Mouse (Mus musculus) spleen, adult 18-20 months (tissue): ENCODE results near the gene Panx2.

Source experiments
- DNase-seq, 2 experiments: peaks; one replicate each; pipeline ENCODE4 v3.0.0; 2022; ENCODE audit warnings: mixed read lengths in 2 of 2

Gene Panx2

DNA sequence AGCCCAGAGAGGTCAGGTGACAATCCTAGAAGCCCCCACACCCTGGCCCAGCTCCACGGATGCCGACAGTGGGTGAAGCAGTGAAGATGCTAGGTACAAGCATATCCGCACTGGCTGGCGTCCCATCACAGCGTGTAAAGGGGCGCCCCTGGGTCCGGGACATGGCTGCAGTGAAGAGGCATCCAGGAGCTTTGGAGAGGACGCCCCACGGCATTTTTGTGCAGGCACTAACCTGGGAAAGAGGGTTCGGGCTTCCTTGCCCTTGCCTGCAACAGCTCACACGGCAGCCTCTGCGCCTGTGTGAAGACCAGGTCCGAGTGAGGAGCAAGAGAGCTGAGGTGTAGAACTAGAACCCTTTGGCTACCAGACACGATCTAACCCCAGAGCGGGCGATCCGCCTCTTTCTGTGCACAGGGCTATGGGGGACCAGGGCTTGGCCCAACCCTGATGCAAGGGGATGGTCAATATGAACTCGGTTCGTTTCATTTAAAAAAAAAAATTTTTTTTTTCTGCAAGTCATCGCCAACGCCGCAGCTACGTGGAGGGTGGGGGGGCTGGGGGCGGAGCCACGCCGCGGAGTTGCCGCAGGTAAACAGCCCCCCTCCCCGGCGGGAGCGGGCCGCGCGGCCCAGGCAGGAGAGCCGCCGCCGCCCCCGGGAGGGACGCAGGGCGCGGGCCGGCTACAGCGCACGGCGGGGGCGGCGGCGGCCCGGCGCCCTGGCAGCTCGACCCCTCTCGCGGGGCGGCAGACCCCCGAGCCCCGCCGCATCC lies at the start of gene Panx2:
Panx2 (plus strand) TSS at position 574 of the 771 bp plus-strand sequence.
- no peak for DNase-seq

DNA sequence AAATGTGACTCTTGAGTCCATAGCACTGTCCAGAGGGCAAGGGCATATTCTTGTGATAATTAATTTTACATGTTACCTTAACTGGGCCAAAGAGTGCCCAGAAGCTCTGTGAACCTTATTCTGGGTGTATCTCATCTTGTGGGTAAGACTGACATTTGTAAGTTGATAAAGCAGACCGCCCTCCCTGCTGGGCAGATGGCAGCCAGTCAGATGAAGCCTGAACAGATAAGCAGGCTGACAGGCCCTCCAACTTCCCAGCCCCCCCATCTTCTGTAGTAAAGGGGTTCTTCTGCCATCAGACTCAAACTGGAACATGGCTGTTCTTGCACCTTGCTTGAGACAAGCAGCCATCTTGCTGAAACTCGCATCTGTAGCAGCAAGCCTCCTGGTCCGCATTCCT lies 42.8 kb upstream of the Panx2 start:
- DNase-seq, result no peak

DNA sequence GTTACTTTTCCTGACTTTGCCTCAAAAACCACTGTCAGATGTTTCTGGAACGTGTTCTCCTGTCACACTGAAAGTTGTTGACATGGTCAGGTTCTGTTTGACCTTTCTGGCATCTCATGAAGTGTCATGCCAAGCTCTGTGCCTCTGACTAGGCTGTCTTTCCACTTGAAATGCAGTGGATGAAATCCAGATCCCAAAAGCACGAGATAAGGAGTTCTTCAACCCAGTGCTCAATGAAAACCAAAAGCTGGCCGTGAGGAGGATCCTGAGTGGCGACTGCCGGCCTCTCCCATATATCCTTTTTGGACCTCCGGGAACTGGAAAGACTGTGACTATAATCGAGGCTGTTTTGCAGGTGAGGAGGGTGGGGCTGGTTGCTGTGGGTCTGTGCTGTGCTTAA lies 39.4 kb upstream of the Panx2 start:
- DNase-seq, result no peak

DNA sequence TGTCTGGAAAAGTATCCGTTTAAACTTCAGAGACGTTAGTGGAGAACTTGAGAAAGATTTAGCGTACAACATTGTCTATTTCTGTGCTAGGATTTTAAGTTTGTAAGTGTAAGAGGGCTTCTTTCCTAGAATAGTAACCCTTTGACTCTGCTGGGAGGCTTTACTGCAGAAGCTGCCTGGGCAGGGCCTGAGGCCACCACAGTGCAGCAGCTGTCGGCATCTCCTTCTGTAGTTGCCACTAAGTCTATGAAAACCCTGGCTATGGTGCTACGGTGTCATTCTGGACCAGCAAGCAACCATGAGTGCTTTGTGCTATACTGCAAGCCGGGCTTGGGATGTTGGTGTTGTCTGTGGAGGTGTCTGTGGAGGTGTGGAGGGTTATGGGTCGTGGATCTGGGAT lies 39.0 kb upstream of the Panx2 start:
- no peak for DNase-seq

DNA sequence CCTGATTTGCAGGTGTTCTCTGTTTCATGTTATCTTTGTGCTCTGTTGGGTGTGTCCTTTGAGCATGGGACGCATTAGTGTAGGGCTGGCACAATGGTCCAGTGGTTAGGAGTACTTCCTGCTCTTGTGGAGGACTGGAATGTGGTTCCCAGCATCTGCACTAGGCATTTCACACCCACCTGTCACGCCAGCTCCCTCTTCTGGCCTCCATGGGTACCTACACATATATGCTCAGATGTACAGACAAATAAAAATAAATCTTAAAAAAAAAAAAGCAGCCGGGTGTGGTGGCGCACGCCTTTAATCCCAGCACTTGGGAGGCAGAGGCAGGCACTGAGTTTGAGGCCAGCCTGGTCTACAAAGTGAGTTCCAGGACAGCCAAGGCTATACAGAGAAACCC lies 15.2 kb upstream of the Panx2 start:
- no peak for DNase-seq

DNA sequence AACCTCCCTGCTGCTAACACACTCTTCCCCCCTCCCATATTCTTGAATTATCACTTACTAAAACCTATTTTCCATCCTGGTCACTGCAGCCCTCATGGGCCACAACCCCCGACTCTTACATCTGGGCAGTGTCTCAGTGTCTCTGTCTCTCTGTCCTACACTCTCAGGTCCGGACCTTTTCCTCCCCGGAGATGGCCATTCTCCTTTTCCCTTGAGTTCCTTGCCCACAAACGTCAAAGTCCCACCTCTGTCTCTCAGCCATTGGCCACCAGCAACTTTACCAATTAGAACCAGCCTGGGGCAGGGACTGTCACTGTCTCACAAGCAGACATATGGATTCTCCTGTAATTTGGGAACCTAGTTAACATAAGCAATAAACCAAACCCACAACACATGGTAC lies 13.2 kb upstream of the Panx2 start:
- DNase-seq, result no peak

DNA sequence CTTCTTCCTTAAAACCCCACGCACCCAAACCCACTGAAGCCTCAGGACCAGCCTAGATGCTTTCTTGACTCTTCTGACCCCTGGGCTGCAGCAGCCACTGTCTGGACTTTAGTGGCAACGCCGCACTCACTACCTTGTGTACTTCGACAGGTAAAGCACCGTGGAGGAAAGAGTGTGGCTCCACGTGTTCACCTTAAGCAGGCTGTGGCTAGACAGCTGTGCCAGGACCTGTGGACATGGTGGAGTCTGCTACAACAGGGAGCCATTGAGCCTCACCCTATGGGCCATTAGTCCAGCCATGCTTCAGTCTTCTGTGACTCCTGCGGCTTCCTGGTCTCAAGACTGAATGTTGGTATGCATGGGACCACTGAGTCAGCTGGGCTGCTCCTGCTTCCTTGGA lies 4.9 kb upstream of the Panx2 start:
- no peak for DNase-seq

DNA sequence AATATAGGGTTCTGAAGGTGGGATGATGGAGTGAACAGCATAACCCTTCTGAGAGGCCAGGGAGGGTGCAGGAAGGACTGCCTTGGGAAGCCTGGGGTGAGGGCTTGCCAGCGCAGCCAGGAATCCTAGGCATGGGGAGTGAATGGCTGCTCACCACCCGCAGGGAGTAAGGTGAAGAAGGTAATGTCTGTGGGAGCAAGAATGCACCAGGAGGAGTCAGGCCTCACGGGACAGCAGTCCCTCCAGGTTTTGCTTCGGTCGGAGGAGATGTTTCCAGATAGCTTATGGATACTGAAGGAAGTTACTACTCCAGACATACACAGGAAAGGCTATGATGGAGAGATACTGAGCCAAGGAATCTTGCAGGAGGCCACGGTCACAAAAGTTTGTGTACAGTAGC lies 798 bp upstream of the Panx2 start:
- no peak for DNase-seq

DNA sequence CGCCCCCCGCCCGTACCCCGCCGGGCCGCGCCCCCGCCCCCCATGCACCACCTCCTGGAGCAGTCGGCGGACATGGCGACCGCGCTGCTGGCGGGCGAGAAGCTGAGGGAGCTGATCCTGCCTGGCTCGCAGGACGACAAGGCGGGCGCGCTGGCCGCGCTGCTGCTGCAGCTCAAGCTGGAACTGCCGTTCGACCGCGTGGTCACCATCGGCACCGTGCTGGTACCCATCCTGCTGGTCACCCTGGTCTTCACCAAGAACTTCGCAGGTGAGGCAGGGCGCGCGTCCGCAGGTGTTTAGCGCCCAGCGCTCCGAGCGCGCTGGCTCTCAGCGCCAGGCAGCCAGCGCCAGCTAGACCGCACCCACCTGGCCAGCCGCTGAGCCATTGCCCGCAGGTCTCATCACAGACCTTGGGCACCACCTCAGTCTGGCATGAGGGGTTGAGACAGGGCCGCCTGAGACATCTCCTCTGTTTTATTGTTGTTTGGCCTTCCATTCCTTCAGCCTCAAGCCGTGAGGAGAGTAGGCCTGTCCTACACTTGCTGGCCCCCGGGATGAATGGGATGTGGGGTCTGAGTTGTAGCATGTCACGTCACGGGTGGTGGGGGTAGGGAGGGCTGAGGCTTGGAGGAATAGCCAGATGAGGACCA lies 623 bp downstream of the Panx2 start:
- DNase-seq, result no peak

DNA sequence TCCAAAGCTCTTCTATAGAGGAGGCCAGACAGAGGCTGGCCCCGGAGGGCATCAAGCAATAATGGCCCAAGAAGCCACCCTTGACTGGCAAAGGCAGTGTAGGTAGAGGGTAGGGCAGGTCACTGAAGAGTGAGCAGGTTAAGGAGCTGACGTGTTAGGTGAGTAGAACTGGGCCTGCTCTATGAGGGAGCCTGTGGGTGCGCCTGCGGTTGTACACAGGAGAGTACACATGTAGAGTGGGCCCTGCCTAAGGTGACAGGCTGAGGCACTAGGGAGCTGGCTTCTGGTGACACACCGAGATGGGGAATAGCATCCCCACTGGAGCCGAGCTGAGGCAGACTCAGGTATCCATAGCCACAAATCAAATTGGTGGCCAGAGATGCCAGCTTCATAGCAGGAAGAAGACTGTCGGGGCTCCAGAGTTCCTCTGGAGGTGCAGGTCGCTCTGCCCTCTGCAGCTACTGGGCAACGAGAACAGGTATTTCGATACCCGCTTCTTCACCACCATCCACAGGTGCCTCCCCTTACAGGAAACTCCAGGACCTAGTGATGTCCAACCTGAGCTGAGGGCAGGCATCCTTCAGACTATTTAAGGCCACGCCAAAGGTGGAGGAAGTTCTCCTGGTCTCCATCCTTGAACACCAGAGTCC lies 1.4 kb downstream of the Panx2 start:
- DNase-seq, result no peak

DNA sequence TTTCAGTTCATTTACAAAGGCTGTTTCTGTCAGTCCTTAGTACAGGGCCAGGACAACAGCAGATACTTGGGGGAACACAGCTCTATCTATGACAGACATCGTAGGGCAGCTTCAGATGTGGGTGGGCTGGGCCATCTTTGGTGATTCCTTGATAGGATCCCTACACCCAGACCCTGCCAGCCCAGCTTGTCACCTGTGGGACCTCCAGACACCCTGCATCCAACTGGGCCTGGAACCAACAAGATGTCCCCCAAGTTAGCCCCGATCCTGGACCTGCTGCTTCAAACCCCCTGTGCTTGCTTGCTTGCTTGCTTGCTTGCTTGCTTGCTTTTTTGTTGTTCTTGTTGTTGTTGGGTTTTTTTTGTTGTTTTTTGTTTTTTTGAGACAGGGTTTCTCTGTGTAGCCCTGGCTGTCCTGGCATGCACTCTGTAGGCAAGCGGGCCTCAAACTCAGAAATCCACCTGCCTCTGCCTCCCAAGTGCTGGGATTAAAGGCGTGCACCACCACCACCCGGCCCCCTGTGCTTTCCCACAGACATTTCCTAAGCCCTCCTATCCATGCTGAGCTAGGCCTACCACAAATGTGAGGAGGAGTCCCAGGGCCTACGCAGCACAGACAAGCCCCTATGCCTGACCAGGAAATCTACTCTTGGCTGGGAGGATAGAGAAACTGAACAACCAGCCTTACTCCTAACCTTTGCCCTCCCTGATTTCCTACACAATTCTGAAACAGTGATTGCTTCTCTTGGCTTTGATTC lies 2.4 kb downstream of the Panx2 start:
- no peak for DNase-seq

DNA sequence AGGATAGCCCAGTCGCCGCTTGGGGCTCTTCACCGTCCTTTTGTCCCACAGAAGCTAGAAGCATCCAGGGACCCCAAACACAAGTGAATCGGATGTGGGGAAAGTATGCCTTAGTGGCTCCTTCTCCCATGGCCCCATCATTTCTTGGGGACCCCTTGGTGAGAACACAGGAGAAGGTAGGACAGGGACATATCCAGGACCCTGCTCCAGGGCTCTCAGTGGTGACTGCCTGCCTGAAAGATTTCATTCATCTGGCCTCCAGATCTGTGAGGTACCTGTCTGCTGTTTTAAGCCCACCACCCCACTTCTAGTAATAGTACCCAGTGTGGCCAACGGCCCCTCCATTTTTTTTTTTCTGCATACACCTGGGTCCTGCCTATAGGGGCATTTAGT lies 3.0 kb downstream of the Panx2 start:
- no peak for DNase-seq

DNA sequence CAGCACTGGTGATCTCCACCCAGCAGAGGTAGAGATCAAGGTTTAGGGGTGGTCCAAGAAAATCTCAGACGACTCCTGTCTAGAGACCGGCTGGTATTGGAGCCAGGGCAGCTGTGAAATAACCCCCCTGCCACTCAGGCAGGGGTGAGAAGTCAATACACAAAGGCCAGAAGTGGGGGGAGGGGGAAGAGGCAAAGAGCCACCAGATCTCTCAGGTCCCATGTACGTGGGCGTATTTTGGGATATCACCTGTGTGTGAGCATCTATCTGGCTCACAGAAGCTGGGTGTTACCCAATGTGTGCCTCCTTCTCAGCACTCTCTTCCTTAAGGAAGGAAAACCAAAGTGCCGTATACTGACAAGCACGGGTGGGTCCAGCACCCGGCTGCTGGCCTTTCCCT lies 3.5 kb downstream of the Panx2 start:
- DNase-seq, result no peak

DNA sequence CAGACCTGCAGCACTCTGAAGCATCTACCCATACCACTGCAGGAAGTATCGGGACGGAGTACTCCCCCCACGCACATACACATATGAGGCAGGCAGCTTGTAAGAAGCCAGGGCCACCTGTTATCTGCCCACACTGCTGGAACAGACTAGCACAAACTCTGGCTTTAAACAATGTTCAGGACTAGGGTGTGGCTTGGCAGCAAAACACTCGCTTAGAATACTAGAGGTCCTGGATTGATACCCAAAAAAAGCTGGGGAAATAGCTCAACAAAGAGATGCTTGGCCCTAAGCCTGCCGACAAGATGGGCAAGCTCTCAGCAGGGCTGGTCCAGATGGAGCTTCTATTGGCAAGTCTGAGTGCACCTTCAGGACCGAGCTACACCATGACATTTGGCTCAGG lies 4.0 kb downstream of the Panx2 start:
- DNase-seq, result no peak

DNA sequence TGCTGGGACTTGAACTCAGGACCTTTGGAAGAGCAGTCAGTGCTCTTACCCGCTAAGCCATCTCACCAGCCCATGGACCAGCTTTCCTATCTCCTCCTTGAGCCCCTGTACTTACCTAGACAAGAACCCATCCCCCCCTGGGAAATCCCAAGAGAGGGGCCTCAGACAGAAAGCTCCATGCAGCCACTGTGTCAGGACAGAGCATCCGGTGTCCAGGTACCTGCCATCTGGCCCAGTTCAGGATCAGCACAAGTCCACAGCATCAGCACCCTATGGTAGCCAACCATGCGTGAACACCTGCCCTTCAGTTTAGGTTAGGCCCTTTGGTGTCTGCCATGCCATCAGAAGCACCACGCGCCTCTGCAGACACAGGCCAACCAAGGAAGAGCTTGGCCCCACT lies 5.4 kb downstream of the Panx2 start:
- DNase-seq, result no peak

DNA sequence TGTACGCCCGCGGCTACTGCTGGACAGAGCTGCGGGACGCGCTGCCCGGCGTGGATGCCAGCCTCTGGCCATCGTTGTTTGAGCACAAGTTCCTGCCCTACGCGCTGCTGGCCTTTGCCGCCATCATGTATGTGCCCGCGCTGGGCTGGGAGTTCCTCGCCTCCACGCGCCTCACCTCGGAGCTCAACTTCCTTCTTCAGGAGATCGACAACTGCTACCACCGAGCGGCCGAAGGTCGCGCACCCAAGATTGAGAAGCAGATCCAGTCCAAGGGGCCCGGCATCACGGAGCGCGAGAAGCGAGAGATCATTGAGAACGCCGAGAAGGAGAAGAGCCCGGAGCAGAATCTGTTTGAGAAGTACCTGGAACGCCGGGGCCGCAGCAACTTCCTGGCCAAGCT lies 8.1 kb downstream of the Panx2 start:
- DNase-seq, result no peak

DNA sequence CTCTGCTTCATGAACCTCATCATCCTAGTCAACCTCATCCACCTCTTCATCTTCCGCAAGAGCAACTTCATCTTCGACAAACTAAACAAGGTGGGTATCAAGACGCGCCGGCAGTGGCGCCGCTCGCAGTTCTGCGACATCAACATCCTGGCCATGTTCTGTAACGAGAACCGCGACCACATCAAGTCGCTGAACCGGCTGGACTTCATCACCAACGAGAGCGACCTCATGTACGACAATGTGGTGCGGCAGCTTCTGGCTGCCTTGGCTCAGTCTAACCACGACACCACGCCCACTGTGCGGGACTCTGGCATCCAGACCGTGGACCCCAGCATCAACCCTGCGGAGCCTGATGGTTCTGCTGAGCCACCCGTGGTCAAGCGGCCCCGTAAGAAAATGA lies 8.7 kb downstream of the Panx2 start:
- DNase-seq, result no peak

DNA sequence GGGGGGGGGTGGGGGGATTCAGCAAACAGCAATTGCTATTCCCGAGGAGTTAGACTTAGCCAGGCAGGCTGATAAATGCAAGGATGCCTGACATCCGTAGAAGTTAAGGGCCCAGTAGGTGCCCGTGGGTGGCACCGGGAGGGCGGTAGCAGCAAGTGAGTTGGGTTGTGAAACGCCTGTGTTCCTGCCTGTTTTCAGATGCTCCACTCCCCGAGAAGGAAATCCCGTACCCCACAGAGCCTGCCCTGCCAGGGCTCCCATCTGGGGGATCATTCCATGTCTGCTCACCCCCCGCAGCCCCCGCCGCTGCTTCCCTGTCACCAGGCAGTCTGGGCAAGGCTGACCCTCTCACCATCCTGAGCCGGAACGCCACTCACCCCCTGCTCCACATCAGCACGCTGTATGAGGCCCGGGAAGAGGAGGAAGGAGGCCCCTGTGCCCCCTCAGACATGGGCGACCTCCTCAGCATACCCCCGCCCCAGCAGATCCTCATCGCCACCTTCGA lies 9.9 kb downstream of the Panx2 start:
- DNase-seq, result no peak

DNA sequence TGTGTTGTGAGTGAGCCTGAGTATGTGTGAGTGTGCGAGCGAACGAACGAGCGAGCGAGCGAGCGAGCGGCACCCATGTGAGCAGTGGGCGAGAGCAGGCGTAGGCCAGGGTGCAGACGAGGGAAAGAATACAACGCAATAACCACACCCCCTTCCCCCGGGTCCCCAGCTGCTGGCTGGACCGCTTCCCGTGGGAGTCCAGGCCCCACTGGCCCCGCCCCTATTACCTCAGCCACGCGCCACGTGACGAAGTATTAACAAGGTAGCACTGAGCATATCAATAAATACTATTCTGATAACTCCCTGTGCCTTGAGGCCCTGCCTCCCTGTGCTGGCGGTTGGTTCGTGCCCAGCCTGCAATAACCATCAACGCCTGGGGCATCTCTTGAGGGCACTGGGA lies 11.1 kb downstream of the Panx2 start:
- DNase-seq, result no peak

DNA sequence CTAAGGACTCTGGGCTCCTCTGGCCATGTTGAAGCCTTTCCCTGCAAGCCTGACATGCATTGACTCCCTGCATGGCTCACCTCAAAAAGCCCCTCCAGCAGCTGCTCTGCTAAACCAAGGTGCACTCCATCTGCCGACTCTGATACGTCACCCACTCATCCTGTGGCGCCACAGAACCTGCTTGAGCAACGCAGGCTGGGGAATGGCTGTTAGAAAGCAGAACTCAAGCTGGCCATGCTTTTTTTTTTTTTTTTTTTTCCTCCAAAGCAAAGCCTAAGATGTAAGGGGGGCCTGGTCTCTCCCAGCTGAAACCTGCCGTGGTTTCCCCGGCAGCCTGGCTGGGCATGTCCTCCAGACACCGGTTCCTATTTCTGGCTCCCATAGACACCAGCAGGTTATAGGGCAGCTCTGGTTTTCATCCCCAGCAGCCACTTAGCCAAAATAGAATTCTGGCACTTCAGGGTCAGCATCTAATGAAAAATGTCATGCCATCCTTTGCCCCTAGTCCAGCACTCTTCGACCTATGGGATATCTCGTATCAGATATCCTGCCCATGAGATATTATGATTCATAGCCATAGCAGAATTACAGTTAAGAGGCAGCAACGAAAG lies 14.6 kb downstream of the Panx2 start:
- DNase-seq, result no peak

DNA sequence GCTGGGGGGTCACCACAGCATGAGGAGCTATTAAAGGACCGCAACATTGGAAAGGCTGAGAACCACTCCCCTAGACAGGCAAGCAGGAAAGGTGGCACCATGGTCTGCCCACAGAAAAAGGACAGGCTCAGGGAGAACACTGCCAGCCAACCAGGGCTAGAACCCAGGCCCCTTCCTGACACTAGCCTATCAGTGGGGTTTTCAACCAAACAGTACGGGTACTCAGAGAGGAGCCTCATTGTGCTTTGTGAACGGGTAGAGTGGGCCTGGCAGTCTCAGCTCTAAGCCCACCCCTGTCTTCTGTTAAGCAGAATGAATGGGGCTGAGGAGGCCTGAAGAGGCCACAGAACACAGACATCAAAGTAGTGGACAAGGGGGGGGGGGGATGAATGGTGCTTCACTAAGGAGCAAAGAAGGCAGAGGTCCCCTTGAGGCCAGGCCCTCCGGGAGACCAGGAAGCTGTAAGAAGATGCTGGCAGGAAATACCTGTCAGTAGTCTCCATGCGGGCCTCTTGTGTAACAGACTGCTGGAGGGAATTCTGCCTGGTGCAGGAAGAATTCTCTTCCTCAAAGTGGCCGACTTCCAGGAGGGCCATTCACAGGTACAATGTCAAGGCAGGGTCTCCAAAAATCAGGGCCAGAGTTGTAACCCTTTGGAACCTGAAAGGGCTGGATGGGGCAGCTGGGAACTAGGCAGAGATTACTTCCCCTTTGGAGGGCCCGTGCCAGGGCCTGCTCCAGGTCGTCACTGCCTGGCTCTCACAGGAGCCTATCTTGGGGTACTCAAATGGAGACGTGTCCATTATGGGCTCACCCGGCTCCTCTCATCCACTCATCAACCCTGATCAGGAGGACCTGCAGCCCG lies 15.3 kb downstream of the Panx2 start, which contains the start of gene Trabd:
Trabd (plus strand) TSS at position 512 of the 865 bp plus-strand sequence.
- no peak for DNase-seq
